Comparison of ENCODE assay signal across 8 mouse cellular contexts in genomic region chrX:134751910-134752309, GRCm38 (mm10). TPM values are rescaled to one million over a fixed set of nuclear protein-coding genes. Genes with fewer than 3 reads are reported as not detected.
"Had no signal": no experiment of that assay in that cellular context is flagged by ENCODE, and none has a peak within 500 bp of the region (broad histone marks: within the 10 kb centered on the region; RNA-seq: fewer than 3 reads in every experiment).

No protein-coding gene starts in this region.

- H3K9ac ChIP-seq: limb, embryonic 12.5 days; limb, embryonic 15.5 days; lung, embryonic 15.5 days; midbrain, embryonic 13.5 days had no signal

- H3K36me3 ChIP-seq: limb, embryonic 12.5 days; limb, embryonic 15.5 days; lung, embryonic 15.5 days; midbrain, embryonic 10.5 days; midbrain, embryonic 13.5 days had no signal

- H3K27me3 ChIP-seq: lung, embryonic 15.5 days had no signal

- H3K9me3 ChIP-seq: limb, embryonic 12.5 days; limb, embryonic 15.5 days; lung, embryonic 15.5 days; megakaryocyte, embryonic 14.5 days; midbrain, embryonic 10.5 days; midbrain, embryonic 13.5 days had no signal

- H3K27ac ChIP-seq: liver, embryonic 14.5 days had no signal

RNA-seq across cellular contexts. Expression of gene Armcx1, which starts 34.1 kb away (rescaled TPM):
- total RNA-seq: monocyte, adult 5-6 weeks had no signal
